Mouse (Mus musculus) B cell, adult 2 months (primary cell): ENCODE measurements around the gene Atp8b3.

ENCODE experiments used
- DNase-seq, 2 experiments: peaks; one replicate each; pipeline ENCODE4 v3.0.0; 2022

Gene Atp8b3

GRCm38 (mm10) chr10:80513739-80514138, 25.2 kb downstream of the Atp8b3 start:
- no peak for DNase-seq

- DNase-seq, result peak in 1 of 2 experiments; percentile 32
Observed at GRCm38 (mm10) chr10:80510273-80510660, 28.7 kb downstream of the Atp8b3 start.

GRCm38 (mm10) chr10:80509412-80510272, 29.3 kb downstream of the Atp8b3 start:
- peak; percentile 92 to 93 for DNase-seq

GRCm38 (mm10) chr10:80506222-80506621, 32.7 kb downstream of the Atp8b3 start:
- peak; percentile 83 to 84 for DNase-seq

- DNase-seq, result no peak
Observed at GRCm38 (mm10) chr10:80504724-80505123, 34.2 kb downstream of the Atp8b3 start.

GRCm38 (mm10) chr10:80503599-80504220, 35.2 kb downstream of the Atp8b3 start:
- no peak for DNase-seq

- DNase-seq, result no peak
Observed at GRCm38 (mm10) chr10:80502819-80503314, 36.1 kb downstream of the Atp8b3 start.

- DNase-seq, result no peak
Observed at GRCm38 (mm10) chr10:80502291-80502690, 36.6 kb downstream of the Atp8b3 start.

GRCm38 (mm10) chr10:80496421-80496820, 42.5 kb downstream of the Atp8b3 start:
- DNase-seq, result no peak

GRCm38 (mm10) chr10:80495901-80496300, 43.0 kb downstream of the Atp8b3 start:
- no peak for DNase-seq

- DNase-seq, result peak; percentile 60 to 65
Observed at GRCm38 (mm10) chr10:80494732-80495131, 44.2 kb downstream of the Atp8b3 start, which contains the start of gene Onecut3. Gene Onecut3, plus strand, starts transcription at chr10:80494835.

GRCm38 (mm10) chr10:80490051-80490450, 48.9 kb downstream of the Atp8b3 start:
- DNase-seq, result no peak

GRCm38 (mm10) chr10:80486862-80487379, 52.0 kb downstream of the Atp8b3 start:
- no peak for DNase-seq

- no peak for DNase-seq
Observed at GRCm38 (mm10) chr10:80481002-80481401, 57.9 kb downstream of the Atp8b3 start.

- DNase-seq, result no peak
Observed at GRCm38 (mm10) chr10:80478531-80478930, 60.4 kb downstream of the Atp8b3 start.

- DNase-seq, result peak; percentile 89 to 92
Observed at GRCm38 (mm10) chr10:80475290-80475959, 63.5 kb downstream of the Atp8b3 start.
